Mouse (Mus musculus) left cerebral cortex, adult 2 months (tissue): ENCODE measurements around the gene Tmbim6. TPM values are rescaled to one million over a fixed set of nuclear protein-coding genes. Genes with fewer than 3 reads are reported as not detected.

ENCODE experiments used
- DNase-seq, 2 experiments: peaks; one replicate each; pipeline ENCODE4 v3.0.0; 2021 to 2022; ENCODE audit warnings: low spot score in 2 of 2, mixed read lengths in 1 of 2; ENCODE audit errors: extremely low spot score in 1 of 2
- H3K27ac ChIP-seq: fragments of 200-600 bp; 2 replicates; pipeline ENCODE4 v1.8.1; 2022
- H3K4me3 ChIP-seq: fragments of 200-600 bp; 2 replicates; pipeline ENCODE4 v1.8.1; 2022
- CTCF ChIP-seq: fragments of 200-600 bp; IDR thresholded peaks from 2 replicates; pipeline ENCODE4 v1.8.1; 2022; ENCODE audit warnings: antibody characterized with exemption, mild to moderate bottlenecking, moderate library complexity
- intact Hi-C: fragments of 180-260 bp; cut with DNase I; formaldehyde crosslinking; loops from one replicate; pipeline ENCODE4 v1.15.1; 2025
- total RNA-seq, 2 experiments: library from RNA; stranded (reverse); gene quantifications; 2 replicates each; pipeline ENCODE4 v1.2.3; 2021

Gene Tmbim6
- total RNA-seq, 2 experiments from 2014 or later, result 332 to 333 TPM

- no peak for DNase-seq
- no peak overlapping the region for H3K27ac ChIP-seq
- intact Hi-C loops, result no loop called here
- no peak for TF ChIP-seq CTCF
- H3K4me3 ChIP-seq, result no peak overlapping the region
These were observed 29.9 kb downstream of the Tmbim6 start for GRCm38 (mm10) chr15:99422551-99422950.

DNA sequence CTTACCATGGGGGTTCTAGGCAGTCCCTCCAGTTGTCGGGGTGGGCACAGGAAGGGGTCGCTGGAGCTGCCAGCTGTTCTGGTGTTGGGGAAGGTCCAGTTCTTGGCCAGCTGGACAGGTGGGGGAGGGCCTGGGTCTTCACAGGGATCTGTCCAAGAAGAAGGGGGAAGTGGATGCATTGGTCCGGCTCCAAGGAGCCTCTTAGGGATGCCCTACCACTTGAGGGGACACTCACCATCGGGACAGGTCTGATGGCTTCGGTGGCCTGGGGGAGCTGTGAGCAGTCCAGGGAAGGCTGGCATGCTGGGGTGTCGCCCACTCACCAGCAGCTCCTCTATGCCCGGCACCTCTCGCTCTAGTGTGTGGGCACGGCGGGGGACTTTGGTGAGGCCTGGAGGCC lies 30.4 kb downstream of the Tmbim6 start:
- no peak for TF ChIP-seq CTCF
- no peak for DNase-seq
- intact Hi-C loops, result no loop called here
- H3K27ac ChIP-seq, result no peak overlapping the region
- no peak overlapping the region for H3K4me3 ChIP-seq

DNA sequence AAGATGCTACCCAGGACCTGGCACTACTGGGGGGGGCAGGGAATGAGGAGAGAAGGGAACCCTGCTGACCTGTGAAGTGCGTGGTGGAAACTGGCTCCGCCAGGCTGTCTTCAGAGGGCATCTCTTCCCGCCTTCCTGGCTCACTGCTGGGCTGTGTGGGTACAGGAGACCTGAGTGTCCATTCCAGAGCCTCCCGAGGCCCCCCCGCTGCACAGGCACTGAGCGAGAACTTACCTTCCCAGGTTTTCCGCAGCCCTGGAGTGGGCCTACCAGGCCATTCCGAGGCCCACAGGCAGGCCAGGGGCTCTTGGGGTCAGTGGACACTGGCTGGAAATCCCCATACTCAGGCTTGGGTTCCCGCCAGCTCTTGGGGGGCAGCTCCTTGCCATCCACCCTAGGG lies 31.2 kb downstream of the Tmbim6 start:
- Histone ChIP-seq H3K27ac (no peak overlapping the region), H3K4me3 (no peak overlapping the region)
- intact Hi-C loops, result no loop called here
- no peak for DNase-seq
- TF ChIP-seq CTCF, result no peak

GRCm38 (mm10) chr15:99430394-99430793 lies 37.7 kb downstream of the Tmbim6 start:
- no peak for DNase-seq
- H3K27ac ChIP-seq, result no peak overlapping the region
- intact Hi-C loops, result no loop called here
- H3K4me3 ChIP-seq, result no peak overlapping the region
- no peak for TF ChIP-seq CTCF

GRCm38 (mm10) chr15:99431063-99431462 lies 38.4 kb downstream of the Tmbim6 start:
- no peak overlapping the region for H3K4me3 ChIP-seq
- intact Hi-C loops, result no loop called here
- H3K27ac ChIP-seq, result no peak overlapping the region
- no peak for TF ChIP-seq CTCF
- no peak for DNase-seq

DNA sequence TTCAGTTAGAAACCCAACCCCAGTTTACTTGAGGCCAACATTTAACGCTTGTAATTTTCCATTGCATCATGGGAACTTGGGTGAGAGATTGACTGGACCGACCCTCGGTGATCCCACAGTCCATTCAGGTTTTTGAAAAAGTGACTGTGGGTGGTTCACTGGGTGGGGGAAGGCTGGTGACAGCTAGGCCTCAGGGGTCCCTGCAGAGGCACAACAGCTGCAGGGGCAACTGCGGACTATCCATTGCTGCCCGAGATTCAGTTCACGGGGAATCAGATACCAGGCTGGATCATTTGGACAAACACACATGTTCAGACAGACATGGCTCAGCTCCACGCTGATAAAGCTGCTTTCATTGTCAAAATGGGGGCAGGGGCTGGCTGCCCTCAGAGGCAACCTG lies 38.8 kb downstream of the Tmbim6 start:
- H3K4me3 ChIP-seq, result no peak overlapping the region
- no peak for TF ChIP-seq CTCF
- no peak overlapping the region for H3K27ac ChIP-seq
- no peak for DNase-seq
- intact Hi-C loops, result no loop called here

GRCm38 (mm10) chr15:99431967-99432366 lies 39.3 kb downstream of the Tmbim6 start:
- TF ChIP-seq CTCF, result no peak
- intact Hi-C loops, result no loop called here
- Histone ChIP-seq H3K4me3 (no peak overlapping the region), H3K27ac (no peak overlapping the region)
- DNase-seq, result no peak

GRCm38 (mm10) chr15:99433081-99433718 lies 40.5 kb downstream of the Tmbim6 start:
- no peak overlapping the region for H3K27ac ChIP-seq
- no peak for TF ChIP-seq CTCF
- no peak overlapping the region for H3K4me3 ChIP-seq
- intact Hi-C loops, result no loop called here
- DNase-seq, result no peak

GRCm38 (mm10) chr15:99433913-99434312 lies 41.2 kb downstream of the Tmbim6 start:
- intact Hi-C loops, result no loop called here
- no peak for TF ChIP-seq CTCF

DNA sequence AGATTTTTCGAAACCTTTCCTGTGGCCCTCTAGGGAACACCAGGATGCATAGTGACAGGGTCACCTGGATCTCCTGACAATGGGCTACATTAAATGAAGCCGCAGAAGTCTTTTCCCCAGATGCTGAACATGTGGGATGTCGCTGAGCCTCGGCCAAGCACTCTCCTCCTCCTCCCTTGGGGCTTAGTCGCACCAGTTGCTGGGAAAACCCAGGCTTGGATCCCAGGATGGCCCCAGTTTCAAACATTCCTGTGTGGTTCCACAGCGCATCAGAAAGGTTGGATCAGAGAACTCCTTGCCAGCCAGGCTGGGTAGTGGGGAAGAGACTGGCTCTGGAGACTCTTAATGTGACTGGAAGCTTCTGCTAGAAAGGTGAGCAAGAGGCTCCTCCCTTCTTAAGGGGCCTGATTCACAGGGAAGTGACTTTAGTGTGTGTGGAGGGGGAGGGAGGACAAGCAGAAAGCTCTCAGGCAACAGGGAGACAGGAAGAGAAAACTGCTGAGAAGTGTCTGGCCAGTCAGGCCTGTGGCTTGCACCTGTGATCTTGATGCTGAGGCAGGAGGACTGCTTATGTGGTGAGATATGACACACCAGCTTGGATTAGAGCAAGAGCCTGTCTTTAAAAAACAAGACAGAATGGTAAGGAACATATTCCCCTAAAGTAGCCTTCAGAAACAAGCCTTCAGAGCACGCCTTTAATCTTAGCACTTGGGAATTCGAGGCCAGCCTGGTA lies 46.5 kb downstream of the Tmbim6 start:
- intact Hi-C loops, result no loop called here
- no peak overlapping the region for H3K27ac ChIP-seq
- no peak for TF ChIP-seq CTCF
- DNase-seq, result no peak
- no peak overlapping the region for H3K4me3 ChIP-seq

More at GRCm38 (mm10) chr15:99433913-99434312, 41.2 kb downstream of the Tmbim6 start:
- H3K27ac ChIP-seq, result no peak overlapping the region
- H3K4me3 ChIP-seq, result no peak overlapping the region
- DNase-seq, result no peak

GRCm38 (mm10) chr15:99440112-99440815 lies 47.6 kb downstream of the Tmbim6 start:
- intact Hi-C loops, result no loop called here
- Histone ChIP-seq H3K4me3 (no peak overlapping the region), H3K27ac (no peak overlapping the region)
- DNase-seq, result no peak
- no peak for TF ChIP-seq CTCF

GRCm38 (mm10) chr15:99440816-99441457 lies 48.3 kb downstream of the Tmbim6 start:
- DNase-seq, result no peak
- Histone ChIP-seq H3K27ac (no peak overlapping the region), H3K4me3 (no peak overlapping the region)
- intact Hi-C loops, result no loop called here
- no peak for TF ChIP-seq CTCF
